Mouse (Mus musculus) limb, embryonic 14.5 days (tissue): Measurements from ENCODE around the gene Tmem41a. TPM values are rescaled to one million over a fixed set of nuclear protein-coding genes. Genes with fewer than 3 reads are reported as not detected.

Experiments
- ATAC-seq: fragments of 200-750 bp; cut with Nextera tagmentation; 2 replicates; pipeline ENCODE4 v1.8.0; 2017; ENCODE audit warnings: low read depth, moderate number of reproducible peaks, moderate TSS enrichment; ENCODE audit not compliant: low FRiP score
- DNase-seq: peaks from one replicate; pipeline ENCODE4 v3.0.0-alpha.2; 2015; ENCODE audit warnings: low spot score
- H3K27ac ChIP-seq: fragments of 300-500 bp; sonication (generic); replicated peaks from 2 replicates; pipeline ENCODE4 v1.5.1; 2014; ENCODE audit warnings: low read depth, mild to moderate bottlenecking, low read length, moderate library complexity, mixed read lengths
- H3K27me3 ChIP-seq: fragments of 300-500 bp; sonication (generic); 2 replicates; pipeline ENCODE4 v1.6.1; 2014; ENCODE audit warnings: low read length, mixed read lengths; ENCODE audit not compliant: control insufficient read depth, insufficient read depth
- H3K36me3 ChIP-seq: fragments of 300-500 bp; sonication (generic); 2 replicates; pipeline ENCODE4 v1.6.1; 2014; ENCODE audit warnings: mild to moderate bottlenecking, low read length, moderate library complexity, mixed read lengths; ENCODE audit not compliant: control insufficient read depth, insufficient read depth
- H3K4me1 ChIP-seq: fragments of 300-500 bp; sonication (generic); 2 replicates; pipeline ENCODE4 v1.6.1; 2014; ENCODE audit warnings: antibody characterized with exemption, low read length, mixed read lengths; ENCODE audit not compliant: control insufficient read depth, insufficient read depth
- H3K4me2 ChIP-seq: fragments of 300-500 bp; sonication (generic); replicated peaks from 2 replicates; pipeline ENCODE4 v1.6.1; 2014; ENCODE audit warnings: low read depth, mild to moderate bottlenecking, low read length, moderate library complexity; ENCODE audit not compliant: severe bottlenecking
- H3K4me3 ChIP-seq: fragments of 300-500 bp; sonication (generic); replicated peaks from 2 replicates; pipeline ENCODE4 v1.5.1; 2014; ENCODE audit warnings: low read length
- H3K9ac ChIP-seq: fragments of 300-500 bp; sonication (generic); 2 replicates; pipeline ENCODE4 v1.6.1; 2014; ENCODE audit warnings: mild to moderate bottlenecking, low read depth, low read length, moderate library complexity; ENCODE audit not compliant: severe bottlenecking
- H3K9me3 ChIP-seq: fragments of 300-500 bp; sonication (generic); 2 replicates; pipeline ENCODE4 v1.6.1; 2016; ENCODE audit warnings: low read length; ENCODE audit not compliant: control insufficient read depth
- POLR2A ChIP-seq: fragments of 200-500 bp; IDR thresholded peaks from 2 replicates; pipeline ENCODE4 v1.8.0; 2012; ENCODE audit warnings: inconsistent platforms, mild to moderate bottlenecking, moderate library complexity, borderline replicate concordance; ENCODE audit not compliant: insufficient read depth, insufficient read length; ENCODE audit errors: extremely low read depth
- WGBS: fragments of 180-500 bp; shearing (Covaris S2); extraction: QIAGEN DNeasy Blood & Tissue Kit; methylation state at CpG from one replicate; pipeline ENCODE4 v1.1.7; 2014; 5-methylcytosine and 5-hydroxymethylcytosine counted together
- polyA plus RNA-seq, 2 experiments: library from polyadenylated mRNA; depleted of rRNA in 1 of 2; stranded (reverse) in 1 of 2; unstranded in 1 of 2; fragments of >200 nt; fragmentation: Nextera tagmentation in 1 of 2; extraction: Ambion mirVana in 1 of 2; gene quantifications; 2 replicates each; pipeline versions ENCODE4 v1.2.1 to v1.2.3; 2012 to 2014

Tmem41a gene
- polyA plus RNA-seq, 2 experiments, result 27.6 to 42.8 TPM

DNA sequence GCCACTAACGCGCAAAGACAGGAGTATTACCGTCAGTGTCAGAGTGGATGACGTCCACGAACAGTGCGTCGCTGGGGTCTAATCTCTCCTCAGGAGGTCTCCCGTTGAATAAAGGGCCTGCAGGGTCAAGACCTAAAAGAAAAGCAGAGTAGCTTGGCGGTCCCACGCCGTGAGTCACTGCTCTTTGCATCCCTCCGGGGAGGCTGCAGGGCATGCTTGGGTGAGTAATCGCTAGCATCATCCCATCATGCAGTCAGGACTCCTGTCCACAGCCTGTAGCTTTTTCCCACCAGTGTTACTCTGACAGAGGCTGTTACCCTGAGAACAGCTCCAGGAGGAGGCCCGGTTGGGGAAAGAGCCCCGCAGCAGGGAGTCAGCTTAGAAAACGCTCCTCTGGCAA lies 28.9 kb upstream of the Tmem41a start:
- peak overlapping the region; percentile 30 for H3K4me2 ChIP-seq
- H3K9me3 ChIP-seq, result no peaks in the 10 kb centered on the region
- no peak overlapping the region for H3K27ac ChIP-seq
- TF ChIP-seq POLR2A, result no peak
- peak overlapping the region; percentile 5; the same call in 1 of the 2 replicates for H3K4me3 ChIP-seq
- DNase-seq (peak; percentile 20), ATAC-seq (no peak)
- H3K4me1 ChIP-seq, result no peaks in the 10 kb centered on the region
- WGBS, result 6% methylated on average over 16 of the region's 16 CpGs
- no peaks in the 10 kb centered on the region for H3K36me3 ChIP-seq
- H3K9ac ChIP-seq, result no peak overlapping the region
- H3K27me3 ChIP-seq, result 0 out of 2 replicates have a peak, but pooled peaks cover 5% of the 10 kb centered on the region

DNA sequence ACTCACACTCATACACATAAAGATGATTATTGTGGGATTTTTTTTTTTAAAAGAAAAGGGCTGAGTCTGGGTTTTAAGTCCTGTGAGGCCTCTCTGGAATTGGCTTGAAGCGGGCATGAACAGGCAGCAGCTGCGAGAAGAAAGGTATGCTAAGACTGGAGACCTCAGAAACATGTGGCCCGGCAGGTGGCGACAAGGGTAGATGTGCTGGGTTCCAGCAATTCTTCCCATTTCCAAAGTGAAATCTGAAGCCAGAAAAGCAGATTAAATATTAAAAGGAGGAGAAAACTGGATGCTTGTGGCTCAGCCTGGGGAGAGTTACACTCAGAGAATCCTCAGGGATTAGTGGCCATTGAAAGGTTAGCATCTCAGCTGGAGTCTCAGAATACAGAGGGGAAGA lies 24.1 kb upstream of the Tmem41a start:
- no peaks in the 10 kb centered on the region for H3K9me3 ChIP-seq
- no peak for TF ChIP-seq POLR2A
- no peaks in the 10 kb centered on the region for H3K36me3 ChIP-seq
- WGBS, result 59% methylated on average over 4 of the region's 4 CpGs
- ATAC-seq (no peak; the same call in 1 of the 2 replicates), DNase-seq (peak; percentile 18)
- no peak overlapping the region for H3K4me3 ChIP-seq
- H3K4me1 ChIP-seq, result no peaks in the 10 kb centered on the region
- no peak overlapping the region for H3K9ac ChIP-seq
- H3K27me3 ChIP-seq, result 0 out of 2 replicates have a peak, but pooled peaks cover 5% of the 10 kb centered on the region
- H3K27ac ChIP-seq, result no peak overlapping the region
- H3K4me2 ChIP-seq, result no peak overlapping the region

DNA sequence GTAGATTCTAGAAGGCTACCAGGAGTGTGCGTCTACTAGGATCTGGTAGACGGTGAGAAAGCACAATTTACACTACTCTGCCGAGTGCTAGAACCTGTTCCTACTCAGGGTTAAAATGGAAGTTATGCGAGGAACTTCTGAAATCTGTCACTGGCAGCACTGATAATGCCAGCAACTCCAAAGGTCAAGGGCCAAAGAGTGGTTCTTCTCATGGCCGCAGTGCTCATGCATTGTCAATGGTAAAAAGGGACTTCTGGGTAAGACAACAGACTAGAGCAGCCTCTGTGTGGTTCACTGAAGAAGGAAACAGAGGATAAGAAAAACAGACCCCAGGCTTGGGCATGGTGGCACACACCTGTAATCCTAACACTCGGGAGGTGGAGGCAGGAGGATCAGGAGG lies 23.2 kb upstream of the Tmem41a start:
- ATAC-seq (no peak), DNase-seq (no peak)
- WGBS, result 86% methylated on average over 6 of the region's 6 CpGs
- no peak overlapping the region for H3K9ac ChIP-seq
- no peaks in the 10 kb centered on the region for H3K27me3 ChIP-seq
- no peak overlapping the region for H3K4me3 ChIP-seq
- TF ChIP-seq POLR2A, result no peak
- H3K9me3 ChIP-seq, result no peaks in the 10 kb centered on the region
- H3K4me2 ChIP-seq, result no peak overlapping the region
- H3K36me3 ChIP-seq, result no peaks in the 10 kb centered on the region
- H3K27ac ChIP-seq, result no peak overlapping the region
- H3K4me1 ChIP-seq, result no peaks in the 10 kb centered on the region

DNA sequence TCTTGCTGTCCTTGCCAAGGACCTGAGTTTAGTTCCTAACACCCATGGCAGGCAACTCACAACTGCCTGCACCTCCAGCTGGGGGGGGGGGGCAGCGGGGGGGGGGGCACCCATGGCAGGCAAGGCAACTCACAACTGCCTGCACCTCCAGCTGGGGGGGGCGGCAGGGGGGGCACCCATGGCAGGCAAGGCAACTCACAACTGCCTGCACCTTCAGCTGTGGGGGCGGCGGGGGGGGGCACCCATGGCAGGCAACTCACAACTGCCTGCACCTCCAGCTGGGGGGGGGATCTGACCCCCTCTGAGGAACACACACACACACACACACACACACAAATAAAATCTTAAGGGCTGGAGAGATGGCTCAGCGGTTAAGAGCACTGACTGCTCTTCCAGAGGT lies 22.5 kb upstream of the Tmem41a start:
- Histone ChIP-seq H3K9me3 (no peaks in the 10 kb centered on the region), H3K27ac (no peak overlapping the region), H3K9ac (no peak overlapping the region), H3K4me2 (no peak overlapping the region), H3K36me3 (no peaks in the 10 kb centered on the region), H3K4me3 (no peak overlapping the region), H3K27me3 (no peaks in the 10 kb centered on the region), H3K4me1 (no peaks in the 10 kb centered on the region)
- WGBS, result 89% methylated on average over 4 of the region's 5 CpGs
- TF ChIP-seq POLR2A, result no peak
- ATAC-seq (no peak), DNase-seq (no peak)

DNA sequence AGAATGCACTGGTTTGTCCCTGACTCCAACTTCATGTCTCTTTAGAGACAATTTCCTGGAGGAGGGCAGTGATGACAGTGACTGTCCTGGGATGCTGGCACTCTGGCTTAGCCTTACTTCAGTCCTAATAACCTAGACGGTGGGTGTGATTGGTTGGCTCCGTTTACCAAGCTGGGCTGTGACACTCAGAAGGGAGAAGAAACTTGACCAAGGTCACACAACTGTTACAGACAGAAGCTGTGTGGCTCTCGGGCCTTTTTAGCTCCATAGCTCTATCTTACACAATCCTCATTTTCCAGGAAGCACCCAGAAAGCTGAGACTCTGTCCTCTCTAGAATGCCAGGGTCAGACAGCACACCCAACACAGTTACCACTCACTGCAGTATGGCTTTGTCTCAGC lies 18.2 kb upstream of the Tmem41a start:
- ATAC-seq, result no peak
- WGBS, result 64% methylated on average over 3 of the region's 3 CpGs
- Histone ChIP-seq H3K9me3 (no peaks in the 10 kb centered on the region), H3K27ac (no peak overlapping the region), H3K4me3 (no peak overlapping the region), H3K9ac (no peak overlapping the region), H3K36me3 (no peaks in the 10 kb centered on the region), H3K4me2 (no peak overlapping the region), H3K27me3 (no peaks in the 10 kb centered on the region), H3K4me1 (no peaks in the 10 kb centered on the region)
- TF ChIP-seq POLR2A, result no peak
- DNase-seq, result no peak

DNA sequence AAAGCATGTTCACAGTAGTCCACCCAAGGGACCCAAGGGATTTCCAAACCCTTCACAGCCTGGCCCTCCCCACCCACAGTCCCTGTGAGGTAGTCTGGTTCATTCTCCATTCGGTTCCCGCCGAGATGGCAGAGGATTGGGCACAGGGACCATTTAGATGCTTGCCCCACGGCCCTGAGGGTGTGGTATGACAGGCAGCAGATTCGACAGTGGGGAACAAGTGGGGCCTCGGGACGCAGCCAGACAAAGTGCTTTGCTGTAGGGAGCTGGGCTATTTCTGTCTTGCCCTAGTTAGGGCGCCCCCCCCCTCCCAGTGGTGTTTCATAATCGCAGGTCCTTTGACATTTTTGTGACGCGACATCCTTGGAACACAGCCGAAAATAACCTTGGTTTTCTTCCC lies 8.2 kb upstream of the Tmem41a start:
- 74% methylated on average over 12 of the region's 12 CpGs for WGBS

More for the DNA sequence above, 8.2 kb upstream of the Tmem41a start:
- no peak overlapping the region for H3K4me2 ChIP-seq
- no peak overlapping the region for H3K4me3 ChIP-seq
- ATAC-seq (no peak), DNase-seq (no peak)
- H3K9me3 ChIP-seq, result no peaks in the 10 kb centered on the region
- TF ChIP-seq POLR2A, result no peak
- no peaks in the 10 kb centered on the region for H3K4me1 ChIP-seq
- no peaks in the 10 kb centered on the region for H3K27me3 ChIP-seq
- no peak overlapping the region for H3K9ac ChIP-seq
- no peaks in the 10 kb centered on the region for H3K36me3 ChIP-seq
- no peak overlapping the region for H3K27ac ChIP-seq
